Mouse (Mus musculus) telencephalon, adult 2 months (tissue): ENCODE results near the gene Tmf1.

Experiments used
- DNase-seq: peaks from one replicate; pipeline ENCODE4 v3.0.0-alpha.2; 2011; ENCODE audit warnings: low read depth, low spot score

The Tmf1 gene

GRCm38 (mm10) chr6:97178491-97179366 lies at the start of gene Tmf1:
Gene Tmf1 (minus strand): TSS chr6:97179122.
- peak; percentile 91 for DNase-seq

GRCm38 (mm10) chr6:97227067-97227847 lies 48.3 kb upstream of the Tmf1 start:
- DNase-seq = no peak

GRCm38 (mm10) chr6:97226083-97226491 lies 47.2 kb upstream of the Tmf1 start:
- DNase-seq = no peak

- no peak for DNase-seq
These were observed 45.6 kb upstream of the Tmf1 start for GRCm38 (mm10) chr6:97224505-97224904.

- DNase-seq = no peak
These were observed 44.6 kb upstream of the Tmf1 start for GRCm38 (mm10) chr6:97223566-97223965.

GRCm38 (mm10) chr6:97222931-97223467 lies 44.1 kb upstream of the Tmf1 start:
- DNase-seq = no peak

GRCm38 (mm10) chr6:97222321-97222720 lies 43.4 kb upstream of the Tmf1 start:
- no peak for DNase-seq

- peak; percentile 86 for DNase-seq
These were observed 42.5 kb upstream of the Tmf1 start for GRCm38 (mm10) chr6:97221205-97222025.

GRCm38 (mm10) chr6:97220672-97221071 lies 41.8 kb upstream of the Tmf1 start:
- no peak for DNase-seq

- peak; percentile 72 for DNase-seq
These were observed 37.4 kb upstream of the Tmf1 start for GRCm38 (mm10) chr6:97216154-97216821.

GRCm38 (mm10) chr6:97211981-97212380 lies 33.1 kb upstream of the Tmf1 start:
- peak; percentile 66 for DNase-seq

- DNase-seq = no peak
These were observed 32.2 kb upstream of the Tmf1 start for GRCm38 (mm10) chr6:97210962-97211601.

- DNase-seq = peak; percentile 93
These were observed 31.5 kb upstream of the Tmf1 start, which contains the start of gene Arl6ip5 for GRCm38 (mm10) chr6:97210191-97210961. Gene Arl6ip5 (plus strand): TSS chr6:97210689.

- DNase-seq = no peak
These were observed 30.8 kb upstream of the Tmf1 start for GRCm38 (mm10) chr6:97209751-97210150.

GRCm38 (mm10) chr6:97209201-97209600 lies 30.3 kb upstream of the Tmf1 start:
- DNase-seq = no peak

- no peak for DNase-seq
These were observed 29.5 kb upstream of the Tmf1 start for GRCm38 (mm10) chr6:97208406-97208805.

- DNase-seq = no peak
These were observed 28.2 kb upstream of the Tmf1 start for GRCm38 (mm10) chr6:97207085-97207484.

- peak; percentile 98 for DNase-seq
These were observed 26.5 kb upstream of the Tmf1 start, which contains the start of gene Uba3 for GRCm38 (mm10) chr6:97205439-97205885. Gene Uba3 (minus strand): TSS chr6:97205647.

- no peak for DNase-seq
These were observed 26.0 kb upstream of the Tmf1 start for GRCm38 (mm10) chr6:97204952-97205351.
